Mouse (Mus musculus): ENCODE measurements around the gene Pgp. TPM values are rescaled to one million over a fixed set of nuclear protein-coding genes. Genes with fewer than 3 reads are reported as not detected.
"Not testable (repeated sequence)": the region's sequence is repeated elsewhere in the genome, so short reads cannot be mapped to it uniquely, and the experiment has no call there.

Gene Pgp
- 597 and 738 TPM in 2 replicates for polyA plus RNA-seq (2012; rRNA removed)

GRCm38 (mm10) chr17:24469910-24470602 lies at the start of gene Pgp, which contains the start of gene E4f1:
Gene Pgp, plus strand, starts transcription at chr17:24470392.
Gene E4f1, minus strand, starts transcription at chr17:24470313.
- no peak for TF ChIP-seq CTCF (IDR thresholded peaks at IDR 0.05; ENCODE audit: control insufficient read depth, insufficient read depth, insufficient replicate concordance, low read depth, low read length)
- peak; percentile 87 for TF ChIP-seq POLR2A (IDR thresholded peaks at IDR 0.05; ENCODE audit: control insufficient read depth, low read depth, low read length)

GRCm38 (mm10) chr17:24423114-24423513 lies 47.1 kb upstream of the Pgp start:
- Histone ChIP-seq H3K4me1 (ENCODE audit: control insufficient read depth, insufficient read depth, low read length) (peaks cover 4% of the 10 kb centered on the region), H3K27me3 (ENCODE audit: control insufficient read depth, insufficient read depth, low read length) (no peaks in the 10 kb centered on the region), H3K36me3 (ENCODE audit: control insufficient read depth, insufficient read depth, low read length) (no peaks in the 10 kb centered on the region; the same call in 1 of the 2 replicates), H3K27ac (ENCODE audit: control insufficient read depth, insufficient read depth, low read depth, low read length) (no peak overlapping the region), H3K4me3 (ENCODE audit: control insufficient read depth, low read depth, low read length) (no peak overlapping the region)
- TF ChIP-seq CTCF (IDR thresholded peaks at IDR 0.05; ENCODE audit: control insufficient read depth, insufficient read depth, insufficient replicate concordance, low read depth, low read length) = no peak
- no peak for TF ChIP-seq POLR2A (IDR thresholded peaks at IDR 0.05; ENCODE audit: control insufficient read depth, low read depth, low read length)

More at GRCm38 (mm10) chr17:24469910-24470602, at the start of gene Pgp, which contains the start of gene E4f1:
- peak within 1 kb of the TSS; percentile 97 for H3K27ac ChIP-seq (ENCODE audit: control insufficient read depth, insufficient read depth, low read depth, low read length)
- H3K36me3 ChIP-seq (ENCODE audit: control insufficient read depth, insufficient read depth, low read length) = peaks cover 2% of the 10 kb centered on the region
- no peaks in the 10 kb centered on the region for H3K27me3 ChIP-seq (ENCODE audit: control insufficient read depth, insufficient read depth, low read length)
- peak within 1 kb of the TSS; percentile 95 for H3K4me3 ChIP-seq (ENCODE audit: control insufficient read depth, low read depth, low read length)
- H3K4me1 ChIP-seq (ENCODE audit: control insufficient read depth, insufficient read depth, low read length) = peaks cover 17% of the 10 kb centered on the region

- no peak for TF ChIP-seq CTCF (IDR thresholded peaks at IDR 0.05; ENCODE audit: control insufficient read depth, insufficient read depth, insufficient replicate concordance, low read depth, low read length)
- TF ChIP-seq POLR2A (IDR thresholded peaks at IDR 0.05; ENCODE audit: control insufficient read depth, low read depth, low read length) = no peak
- H3K27me3 ChIP-seq (ENCODE audit: control insufficient read depth, insufficient read depth, low read length) = no peaks in the 10 kb centered on the region
- no peak overlapping the region for H3K4me3 ChIP-seq (ENCODE audit: control insufficient read depth, low read depth, low read length)
- H3K36me3 ChIP-seq (ENCODE audit: control insufficient read depth, insufficient read depth, low read length) = no peaks in the 10 kb centered on the region; the same call in 1 of the 2 replicates
- H3K4me1 ChIP-seq (ENCODE audit: control insufficient read depth, insufficient read depth, low read length) = peaks cover 4% of the 10 kb centered on the region
- H3K27ac ChIP-seq (ENCODE audit: control insufficient read depth, insufficient read depth, low read depth, low read length) = no peak overlapping the region
Observed at GRCm38 (mm10) chr17:24424489-24424888, 45.7 kb upstream of the Pgp start.

- H3K36me3 ChIP-seq (ENCODE audit: control insufficient read depth, insufficient read depth, low read length); H3K27me3 ChIP-seq (ENCODE audit: control insufficient read depth, insufficient read depth, low read length): not testable (repeated sequence)
Observed at GRCm38 (mm10) chr17:24425326-24425725, 44.9 kb upstream of the Pgp start.

GRCm38 (mm10) chr17:24425905-24426304 lies 44.3 kb upstream of the Pgp start:
- Histone ChIP-seq H3K36me3 (ENCODE audit: control insufficient read depth, insufficient read depth, low read length) (no peaks in the 10 kb centered on the region; the same call in 1 of the 2 replicates), H3K4me1 (ENCODE audit: control insufficient read depth, insufficient read depth, low read length) (peaks cover 4% of the 10 kb centered on the region), H3K27me3 (ENCODE audit: control insufficient read depth, insufficient read depth, low read length) (no peaks in the 10 kb centered on the region), H3K4me3 (ENCODE audit: control insufficient read depth, low read depth, low read length) (no peak overlapping the region; the same call in 1 of the 2 replicates), H3K27ac (ENCODE audit: control insufficient read depth, insufficient read depth, low read depth, low read length) (no peak overlapping the region)
- no peak for TF ChIP-seq POLR2A (IDR thresholded peaks at IDR 0.05; ENCODE audit: control insufficient read depth, low read depth, low read length)
- no peak for TF ChIP-seq CTCF (IDR thresholded peaks at IDR 0.05; ENCODE audit: control insufficient read depth, insufficient read depth, insufficient replicate concordance, low read depth, low read length)

More at GRCm38 (mm10) chr17:24425326-24425725, 44.9 kb upstream of the Pgp start:
- not testable (repeated sequence) for H3K4me3 ChIP-seq (ENCODE audit: control insufficient read depth, low read depth, low read length); H3K27ac ChIP-seq (ENCODE audit: control insufficient read depth, insufficient read depth, low read depth, low read length); H3K4me1 ChIP-seq (ENCODE audit: control insufficient read depth, insufficient read depth, low read length)

- no peaks in the 10 kb centered on the region for H3K36me3 ChIP-seq (ENCODE audit: control insufficient read depth, insufficient read depth, low read length)
- H3K4me1 ChIP-seq (ENCODE audit: control insufficient read depth, insufficient read depth, low read length) = peaks cover 4% of the 10 kb centered on the region
- TF ChIP-seq POLR2A (IDR thresholded peaks at IDR 0.05; ENCODE audit: control insufficient read depth, low read depth, low read length) = peak; percentile 90
- no peak for TF ChIP-seq CTCF (IDR thresholded peaks at IDR 0.05; ENCODE audit: control insufficient read depth, insufficient read depth, insufficient replicate concordance, low read depth, low read length)
- peak within 1 kb of the TSS; percentile 94 for H3K4me3 ChIP-seq (ENCODE audit: control insufficient read depth, low read depth, low read length)
- H3K27me3 ChIP-seq (ENCODE audit: control insufficient read depth, insufficient read depth, low read length) = no peaks in the 10 kb centered on the region
- H3K27ac ChIP-seq (ENCODE audit: control insufficient read depth, insufficient read depth, low read depth, low read length) = peak within 1 kb of the TSS; percentile 94
Observed at GRCm38 (mm10) chr17:24426471-24427169, 43.6 kb upstream of the Pgp start, which contains the start of gene Eci1. Gene Eci1, plus strand, starts transcription at chr17:24426641.

GRCm38 (mm10) chr17:24427170-24427557 lies 43.0 kb upstream of the Pgp start:
- TF ChIP-seq POLR2A (IDR thresholded peaks at IDR 0.05; ENCODE audit: control insufficient read depth, low read depth, low read length) (no peak), CTCF (IDR thresholded peaks at IDR 0.05; ENCODE audit: control insufficient read depth, insufficient read depth, insufficient replicate concordance, low read depth, low read length) (no peak)
- Histone ChIP-seq H3K27ac (ENCODE audit: control insufficient read depth, insufficient read depth, low read depth, low read length) (peak overlapping the region; percentile 94), H3K36me3 (ENCODE audit: control insufficient read depth, insufficient read depth, low read length) (no peaks in the 10 kb centered on the region)

More at GRCm38 (mm10) chr17:24427170-24427557, 43.0 kb upstream of the Pgp start:
- H3K27me3 ChIP-seq (ENCODE audit: control insufficient read depth, insufficient read depth, low read length) = no peaks in the 10 kb centered on the region
- H3K4me1 ChIP-seq (ENCODE audit: control insufficient read depth, insufficient read depth, low read length) = peaks cover 4% of the 10 kb centered on the region
- H3K4me3 ChIP-seq (ENCODE audit: control insufficient read depth, low read depth, low read length) = peak overlapping the region; percentile 94
